Mouse (Mus musculus) splenic B cell, adult 2 months (primary cell): ENCODE results near the gene Gm10322.

ENCODE experiments used
- DNase-seq: peaks from one replicate; pipeline ENCODE4 v3.0.0-alpha.2; 2011; ENCODE audit warnings: low read depth, low spot score
- H3K27me3 ChIP-seq: 2 replicates; pipeline ENCODE4 v1.6.1; 2012; ENCODE audit warnings: mild to moderate bottlenecking, low read length, moderate library complexity, mixed read lengths; ENCODE audit not compliant: control insufficient read depth, poor library complexity, insufficient read depth, severe bottlenecking
- H3K36me3 ChIP-seq: 2 replicates; pipeline ENCODE4 v1.6.1; 2012; ENCODE audit warnings: mild to moderate bottlenecking, low read length, moderate library complexity, mixed read lengths; ENCODE audit not compliant: control insufficient read depth, poor library complexity, insufficient read depth, severe bottlenecking

The Gm10322 gene

DNA sequence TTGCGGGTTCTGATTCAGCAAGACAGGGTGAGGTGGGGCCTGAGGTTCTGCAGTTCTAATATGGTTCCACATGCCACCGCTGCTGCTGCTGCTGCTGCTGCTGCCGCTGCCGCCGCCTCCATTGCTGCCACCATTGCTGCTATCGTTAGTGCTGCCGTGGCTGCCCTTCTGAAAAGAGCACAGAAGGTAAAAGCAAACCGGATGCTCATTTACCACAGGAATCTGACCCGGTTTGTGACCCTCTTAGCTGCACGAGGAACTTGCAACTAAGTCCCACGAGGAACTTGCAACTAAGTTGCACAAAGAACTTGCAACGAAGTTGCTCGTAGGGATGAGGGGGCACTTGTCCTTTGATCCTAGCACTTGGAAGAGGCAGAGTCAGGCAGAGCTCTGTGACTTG, 40.9 kb downstream of the Gm10322 start:
- no peak for DNase-seq
- Histone ChIP-seq H3K27me3 (no peaks in the 10 kb centered on the region), H3K36me3 (no peaks in the 10 kb centered on the region)

DNA sequence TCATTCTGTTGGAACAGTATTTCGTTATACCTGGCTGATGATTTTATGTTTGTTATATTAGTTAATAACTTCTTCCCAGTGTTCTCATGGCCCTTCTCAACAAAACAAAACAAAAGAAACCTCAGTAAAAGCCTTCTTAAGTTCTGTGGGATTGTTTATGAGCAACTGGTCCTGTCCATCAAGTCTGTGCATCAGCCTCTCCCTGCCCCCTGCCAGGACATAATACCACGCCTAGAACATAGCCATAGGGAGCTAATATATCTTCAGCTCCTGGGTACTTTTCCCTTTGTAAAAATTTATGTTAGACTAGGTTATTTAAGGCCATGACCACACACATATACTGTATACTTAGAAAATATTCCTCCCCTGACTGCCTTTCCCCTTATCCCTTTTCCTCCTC, 48.9 kb downstream of the Gm10322 start:
- H3K36me3 ChIP-seq = no peaks in the 10 kb centered on the region
- no peaks in the 10 kb centered on the region for H3K27me3 ChIP-seq
- DNase-seq = no peak

DNA sequence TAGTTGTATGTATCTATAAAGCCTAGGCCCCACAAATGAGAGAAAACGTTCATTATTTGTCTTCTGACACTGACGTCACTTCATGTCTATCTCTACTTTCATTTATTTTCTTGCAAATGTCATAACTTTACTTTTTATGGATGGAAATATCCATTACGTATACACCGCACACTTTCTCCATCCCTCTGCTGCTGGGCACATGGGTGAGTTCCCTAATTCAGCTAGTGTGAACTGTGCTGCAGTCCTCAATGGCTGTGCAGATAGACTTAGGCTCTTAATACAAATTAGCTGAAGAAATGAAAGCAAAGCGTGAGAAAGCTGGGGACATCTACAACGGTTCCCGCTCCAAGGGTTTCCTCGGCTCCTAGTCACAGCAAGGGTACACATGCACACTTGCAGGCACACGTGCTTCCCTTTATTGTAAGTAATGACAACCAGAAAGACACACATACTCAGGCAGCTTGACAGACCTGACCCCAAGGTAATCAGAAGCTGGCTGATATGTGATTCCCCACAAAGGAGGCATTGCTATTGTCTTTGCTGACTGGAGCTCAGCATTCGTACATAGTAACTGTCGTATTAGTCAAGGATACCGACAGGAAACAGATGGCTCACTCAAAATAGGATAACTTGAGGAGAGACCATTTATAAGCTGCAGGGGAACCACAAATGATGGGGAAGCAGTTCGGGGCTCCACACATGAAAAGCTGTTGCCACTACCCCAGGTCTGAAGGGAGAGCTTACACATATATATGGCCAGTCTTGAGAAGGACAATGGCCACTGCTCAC, 49.8 kb downstream of the Gm10322 start:
- Histone ChIP-seq H3K36me3 (no peaks in the 10 kb centered on the region), H3K27me3 (no peaks in the 10 kb centered on the region)
- no peak for DNase-seq
